Mouse (Mus musculus) monocyte, adult 2 months (primary cell): ENCODE measurements around the gene Ogdhl.
"Not testable (repeated sequence)": the region's sequence is repeated elsewhere in the genome, so short reads cannot be mapped to it uniquely, and the experiment has no call there.

Experiments used
- DNase-seq, 2 experiments: peaks; one replicate each; pipeline ENCODE4 v3.0.0; 2022; ENCODE audit warnings: low spot score in 2 of 2, low read depth in 1 of 2

Gene Ogdhl

GRCm38 (mm10) chr14:32321732-32322685 lies at the start of gene Ogdhl:
Gene Ogdhl, plus strand, starts transcription at chr14:32322019.
- DNase-seq = no peak

DNA sequence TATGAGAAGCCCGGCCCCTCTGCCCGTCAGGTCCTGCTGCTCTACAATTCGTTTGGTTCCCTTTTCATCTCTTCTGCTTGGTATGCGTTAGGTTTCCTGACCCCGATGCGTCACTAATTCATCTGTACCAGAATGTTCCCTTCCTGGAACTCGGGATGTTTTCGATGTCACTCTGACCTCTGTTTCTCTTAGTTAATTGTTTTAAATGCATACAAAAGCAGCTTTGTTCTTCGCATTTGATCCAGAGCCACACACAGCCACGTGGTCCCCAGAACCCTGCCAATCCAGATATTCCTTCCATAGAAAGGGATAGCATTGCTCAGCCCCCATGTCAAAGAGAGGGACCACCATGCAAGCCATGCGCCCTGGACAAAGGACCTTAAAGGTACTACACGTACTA lies 20.2 kb upstream of the Ogdhl start:
- DNase-seq = no peak

DNA sequence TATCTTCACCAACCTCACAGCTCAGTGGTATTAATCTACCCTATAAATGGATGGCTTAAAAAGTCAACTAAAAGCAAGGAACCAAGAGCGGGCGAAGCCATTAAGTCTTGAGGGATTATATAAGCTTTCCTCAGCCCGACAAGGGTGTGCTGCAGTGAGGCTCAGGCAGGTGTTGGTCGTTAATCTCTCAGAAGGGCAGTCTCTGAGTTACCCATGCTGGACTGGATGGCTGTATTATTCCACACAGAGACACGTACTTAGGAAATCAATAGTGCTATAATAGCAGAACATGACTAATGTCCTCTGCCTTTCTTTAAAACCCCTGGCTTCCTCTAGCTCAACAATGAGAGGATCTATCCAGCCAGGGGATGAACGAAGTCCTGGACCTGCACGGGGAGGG lies 19.4 kb upstream of the Ogdhl start:
- DNase-seq = no peak

DNA sequence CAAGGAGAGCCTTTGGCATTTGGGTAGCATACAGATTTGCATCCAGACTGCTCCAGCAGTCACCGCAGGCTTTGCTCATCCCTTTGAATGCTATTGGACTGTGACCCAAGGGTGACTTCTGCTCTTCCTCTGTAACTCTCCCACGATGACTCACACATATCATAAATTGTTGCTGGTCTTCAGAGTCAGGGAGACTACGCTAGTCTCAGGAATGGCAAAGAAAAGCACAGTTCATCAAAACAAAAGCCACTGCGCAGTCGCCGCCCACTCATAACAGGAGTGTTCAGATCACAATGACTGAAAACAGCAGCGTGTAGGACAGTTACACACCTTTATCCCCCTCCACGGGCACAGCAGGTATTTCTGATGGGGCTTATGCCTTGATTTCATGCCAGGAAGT lies 16.9 kb upstream of the Ogdhl start:
- DNase-seq = no peak

- DNase-seq = no peak
Observed at GRCm38 (mm10) chr14:32309876-32310275, 11.9 kb upstream of the Ogdhl start.

GRCm38 (mm10) chr14:32311381-32312035 lies 10.3 kb upstream of the Ogdhl start:
- DNase-seq = no peak

GRCm38 (mm10) chr14:32317822-32318221 lies 4.0 kb upstream of the Ogdhl start:
- no peak for DNase-seq

GRCm38 (mm10) chr14:32323221-32323620 lies 1.4 kb downstream of the Ogdhl start:
- DNase-seq = no peak

DNA sequence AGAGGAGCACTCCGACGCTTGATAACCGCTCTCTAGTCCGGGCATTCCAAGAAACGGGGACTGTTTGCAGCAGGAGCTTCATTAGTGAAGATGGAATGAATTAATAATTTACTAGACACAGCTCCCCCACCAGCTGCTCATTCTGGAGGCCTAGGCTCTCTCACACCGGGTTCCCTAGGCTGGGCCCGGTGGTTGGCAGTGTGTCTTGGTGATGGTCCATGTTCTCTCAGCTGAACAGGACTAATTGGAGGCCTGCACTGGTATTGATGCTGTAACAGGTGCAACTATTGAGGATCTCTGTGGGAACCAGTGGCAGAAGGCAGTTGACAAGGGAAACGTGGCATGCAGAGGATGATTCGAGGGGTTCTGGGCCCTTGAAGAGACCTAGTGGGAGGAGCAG lies 5.5 kb downstream of the Ogdhl start:
- no peak for DNase-seq

DNA sequence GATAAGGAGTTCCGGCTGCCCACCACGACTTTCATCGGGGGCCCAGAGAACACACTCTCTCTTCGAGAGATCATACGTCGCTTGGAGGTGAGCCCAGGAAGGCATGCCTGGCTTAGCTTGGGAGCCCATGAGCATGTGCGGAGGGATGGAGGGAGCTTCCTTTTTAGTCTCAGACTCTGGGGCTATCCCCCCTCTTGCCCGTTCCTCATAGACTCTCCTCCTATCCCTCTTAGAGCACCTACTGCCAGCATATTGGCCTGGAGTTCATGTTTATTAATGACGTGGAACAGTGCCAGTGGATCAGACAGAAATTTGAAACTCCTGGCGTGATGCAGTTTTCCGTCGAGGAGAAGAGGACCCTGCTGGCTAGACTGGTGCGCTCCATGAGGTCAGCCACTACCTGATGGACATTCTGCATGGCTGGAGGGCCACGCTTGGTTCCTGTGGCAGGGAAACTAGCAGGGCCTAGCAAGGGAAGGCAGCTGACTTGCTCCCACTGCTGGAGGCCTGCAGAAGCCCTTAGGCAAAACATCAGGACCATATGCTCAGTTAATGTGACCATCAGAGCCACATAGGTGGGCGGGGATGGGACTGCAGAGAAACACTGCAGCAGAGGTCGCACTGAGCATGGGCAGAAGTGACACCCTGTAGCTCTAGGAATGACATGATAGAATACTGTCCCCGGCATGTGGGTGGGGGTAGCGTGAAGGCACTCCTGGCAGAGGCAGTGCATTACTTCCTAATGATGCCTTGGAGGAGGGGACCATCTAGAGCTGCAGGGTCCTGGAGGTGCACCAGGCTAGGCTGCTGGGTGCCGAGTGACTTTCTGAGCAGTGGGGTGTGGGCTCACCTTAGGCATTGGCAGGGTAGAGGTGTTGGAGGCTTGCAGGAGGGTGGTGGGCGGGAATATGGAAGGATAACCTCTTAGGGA lies 11.0 kb downstream of the Ogdhl start:
- DNase-seq = no peak

DNA sequence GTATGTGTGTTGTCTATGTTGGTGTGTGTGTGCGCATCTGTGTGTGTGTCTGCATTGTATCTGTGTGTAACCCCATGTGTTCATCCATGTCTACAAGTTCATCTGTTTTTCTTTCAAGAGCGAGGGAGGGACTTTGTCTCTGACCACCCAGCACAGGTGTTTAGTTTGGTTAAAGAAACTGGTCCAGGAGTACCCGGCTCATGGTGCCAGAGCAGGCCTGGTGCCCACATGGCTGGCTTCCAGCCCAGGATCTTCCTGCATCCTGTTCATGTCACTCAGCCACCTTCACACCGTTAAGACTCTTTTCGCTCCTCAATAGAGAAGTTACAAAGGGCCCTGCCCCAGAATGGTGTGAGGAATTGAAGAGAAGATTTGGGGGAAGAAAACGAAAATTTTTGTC lies 14.2 kb downstream of the Ogdhl start:
- no peak for DNase-seq

GRCm38 (mm10) chr14:32336547-32336946 lies 14.7 kb downstream of the Ogdhl start:
- DNase-seq = no peak

GRCm38 (mm10) chr14:32341823-32342222 lies 20.0 kb downstream of the Ogdhl start:
- no peak for DNase-seq

GRCm38 (mm10) chr14:32344176-32344575 lies 22.4 kb downstream of the Ogdhl start:
- no peak for DNase-seq

DNA sequence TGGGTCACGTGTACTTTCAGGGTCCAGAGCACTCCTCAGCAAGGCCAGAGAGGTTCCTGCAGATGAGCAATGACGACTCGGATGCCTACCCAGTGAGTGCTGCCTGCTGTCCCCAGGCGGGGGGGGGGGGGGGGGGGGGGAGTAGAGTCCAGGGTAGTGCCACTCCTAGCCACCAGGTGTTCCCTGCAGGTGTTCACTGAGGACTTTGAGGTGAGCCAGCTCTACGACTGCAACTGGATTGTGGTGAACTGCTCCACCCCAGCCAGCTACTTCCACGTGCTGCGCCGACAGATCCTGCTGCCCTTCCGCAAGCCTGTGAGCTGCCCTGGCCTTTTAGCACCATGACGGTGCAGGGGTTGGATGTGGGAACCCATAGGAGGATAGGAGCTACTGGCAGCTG lies 22.9 kb downstream of the Ogdhl start:
- no peak for DNase-seq

GRCm38 (mm10) chr14:32347307-32347706 lies 25.5 kb downstream of the Ogdhl start:
- no peak for DNase-seq

GRCm38 (mm10) chr14:32351181-32351920 lies 29.5 kb downstream of the Ogdhl start:
- not testable (repeated sequence) for DNase-seq

- no peak for DNase-seq
Observed at GRCm38 (mm10) chr14:32364359-32364758, 42.5 kb downstream of the Ogdhl start.

GRCm38 (mm10) chr14:32369756-32370155 lies 47.9 kb downstream of the Ogdhl start:
- no peak for DNase-seq

- DNase-seq = no peak
Observed at GRCm38 (mm10) chr14:32372510-32372909, 50.7 kb downstream of the Ogdhl start.
